Mouse (Mus musculus) G1E (cell line): ENCODE data around the gene Ear6.

ENCODE experiments used
- CTCF ChIP-seq: IDR thresholded peaks from 2 replicates; pipeline ENCODE4 v1.5.1; 2012; ENCODE audit warnings: low read depth, low read length, inconsistent platforms, mixed read lengths
- GATA1 ChIP-seq: IDR thresholded peaks from 2 replicates; pipeline ENCODE4 v1.6.1; 2012; ENCODE audit warnings: borderline replicate concordance, low read length, inconsistent platforms, mixed read lengths
- POLR2AphosphoS5 ChIP-seq: IDR thresholded peaks from 2 replicates; pipeline ENCODE4 v1.6.1; 2012; ENCODE audit warnings: low read depth, low read length, inconsistent platforms; ENCODE audit not compliant: insufficient replicate concordance

- TF ChIP-seq CTCF (no peak), GATA1 (no peak), POLR2AphosphoS5 (no peak)
These were observed 39.7 kb downstream of the Ear6 start for GRCm38 (mm10) chr14:51893094-51893794.
